Mouse (Mus musculus) hindbrain, embryonic 13.5 days (tissue): ENCODE results near the gene Tbc1d24. TPM values are rescaled to one million over a fixed set of nuclear protein-coding genes. Genes with fewer than 3 reads are reported as not detected.

Experiments used
- ATAC-seq: fragments of 200-750 bp; cut with Nextera tagmentation; 2 replicates; pipeline ENCODE4 v1.8.0; 2017; ENCODE audit warnings: moderate TSS enrichment; ENCODE audit not compliant: low FRiP score
- H3K27ac ChIP-seq: fragments of 300-500 bp; sonication (generic); 2 replicates; pipeline ENCODE4 v1.5.1; 2015; ENCODE audit warnings: inconsistent platforms, mild to moderate bottlenecking, moderate library complexity
- H3K27me3 ChIP-seq: fragments of 300-500 bp; sonication (generic); 2 replicates; pipeline ENCODE4 v1.6.1; 2015; ENCODE audit warnings: mild to moderate bottlenecking, inconsistent platforms
- H3K36me3 ChIP-seq: fragments of 300-500 bp; sonication (generic); 2 replicates; pipeline ENCODE4 v1.6.1; 2015; ENCODE audit warnings: mild to moderate bottlenecking, inconsistent platforms
- H3K4me1 ChIP-seq: fragments of 300-500 bp; sonication (generic); replicated peaks from 2 replicates; pipeline ENCODE4 v1.6.1; 2015; ENCODE audit warnings: inconsistent platforms
- H3K4me2 ChIP-seq: fragments of 300-500 bp; sonication (generic); 2 replicates; pipeline ENCODE4 v1.6.1; 2015; ENCODE audit warnings: inconsistent platforms, mild to moderate bottlenecking, moderate library complexity
- H3K4me3 ChIP-seq: fragments of 300-500 bp; sonication (generic); 2 replicates; pipeline ENCODE4 v1.5.1; 2015; ENCODE audit warnings: mild to moderate bottlenecking, inconsistent platforms
- H3K9ac ChIP-seq: fragments of 300-500 bp; sonication (generic); 2 replicates; pipeline ENCODE4 v1.6.1; 2015; ENCODE audit warnings: mild to moderate bottlenecking, inconsistent platforms
- H3K9me3 ChIP-seq: fragments of 300-500 bp; sonication (generic); 2 replicates; pipeline ENCODE4 v1.6.1; 2016; ENCODE audit warnings: inconsistent platforms
- WGBS: fragments of 180-500 bp; shearing (Covaris S2); methylation state at CpG from one replicate; pipeline ENCODE4 v1.1.7; 2015; 5-methylcytosine and 5-hydroxymethylcytosine counted together
- polyA plus RNA-seq: library from polyadenylated mRNA; unstranded; fragments of >200 nt; fragmentation: Nextera tagmentation; extraction: Ambion mirVana; gene quantifications from 2 replicates; pipeline ENCODE4 v1.2.1, GENCODE M21; 2015

Tbc1d24 gene
- polyA plus RNA-seq, 1 experiment from 2014 or later: 24.4 TPM

DNA sequence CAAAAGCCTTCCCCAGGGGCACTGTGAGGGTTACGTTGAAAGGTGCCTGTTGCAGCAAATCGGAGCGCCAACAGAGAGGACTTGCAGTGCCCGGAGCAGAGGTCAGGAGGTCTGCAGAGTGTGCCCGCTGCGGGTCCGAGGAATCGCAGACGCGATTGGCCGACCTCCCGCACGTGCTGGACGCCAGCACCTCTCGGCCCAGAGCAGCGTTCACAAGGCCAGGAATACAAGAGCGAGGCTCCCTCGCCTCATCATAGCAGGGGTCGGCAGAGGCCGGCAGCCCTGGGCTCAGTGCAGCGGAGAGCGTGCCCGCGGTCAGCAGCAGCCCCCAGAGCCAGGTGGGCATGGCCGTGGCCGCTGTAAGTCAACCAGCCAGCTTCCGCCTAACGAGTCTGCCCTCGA, 3.3 kb upstream of the Tbc1d24 start:
- ATAC-seq: no peak

DNA sequence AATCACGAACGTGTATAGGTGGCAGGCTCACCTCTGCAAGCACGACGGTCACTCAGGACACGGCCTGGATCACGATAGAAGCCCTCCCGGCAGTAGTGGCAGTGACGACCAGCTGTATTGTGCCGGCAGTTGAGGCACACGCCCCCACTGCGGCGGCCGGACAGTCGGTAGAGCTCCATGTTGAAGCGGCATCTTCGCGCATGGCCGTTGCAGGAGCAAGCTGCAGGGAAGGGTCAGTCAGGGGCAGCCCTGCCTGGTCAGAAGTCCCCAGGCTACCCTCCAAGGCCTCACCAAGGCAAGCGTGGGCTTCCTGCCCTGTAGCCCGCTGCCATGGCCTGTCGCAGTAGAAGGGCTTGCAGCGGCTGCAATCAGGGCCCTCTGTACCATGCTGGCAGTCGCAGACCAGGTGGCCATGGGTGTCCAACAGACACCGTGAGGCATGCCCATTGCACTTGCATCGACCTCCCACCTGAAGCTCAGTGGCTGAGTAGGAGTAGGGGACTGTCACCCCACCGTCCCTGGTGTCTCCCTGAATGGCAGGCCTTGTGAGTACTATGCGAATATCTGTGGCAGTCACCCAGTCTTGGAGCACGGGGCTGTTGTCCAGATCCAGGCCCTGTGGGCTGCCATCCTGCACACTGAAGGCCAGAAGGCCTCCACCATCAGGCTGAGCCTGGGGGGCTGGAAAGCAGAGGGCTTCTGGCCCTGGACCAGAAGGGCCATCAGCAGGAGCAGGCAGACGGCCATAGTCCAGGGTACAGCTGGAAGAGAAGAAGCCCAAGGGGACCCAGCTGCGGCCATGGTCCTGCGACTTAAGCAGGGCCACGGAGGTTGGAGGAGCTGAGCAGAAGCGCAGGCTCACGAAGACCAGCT, 2.6 kb upstream of the Tbc1d24 start:
- Histone ChIP-seq H3K9ac (peak overlapping the region; percentile 81), H3K27ac (peak overlapping the region; percentile 80; the same call in 1 of the 2 replicates), H3K27me3 (peaks cover 32% of the 10 kb centered on the region), H3K4me3 (peak overlapping the region; percentile 75), H3K36me3 (no peaks in the 10 kb centered on the region), H3K9me3 (no peaks in the 10 kb centered on the region), H3K4me1 (peaks cover 90% of the 10 kb centered on the region), H3K4me2 (peak overlapping the region; percentile 92)
- ATAC-seq: no peak
- WGBS: 54% methylated on average over 34 of the region's 34 CpGs

More for the DNA sequence above, 3.3 kb upstream of the Tbc1d24 start:
- peaks cover 32% of the 10 kb centered on the region for H3K27me3 ChIP-seq
- H3K4me2 ChIP-seq: peak overlapping the region; percentile 92
- H3K4me3 ChIP-seq: peak overlapping the region; percentile 75
- no peaks in the 10 kb centered on the region for H3K36me3 ChIP-seq
- 2% methylated on average over 29 of the region's 29 CpGs for WGBS
- H3K27ac ChIP-seq: peak overlapping the region; percentile 80
- H3K4me1 ChIP-seq: peaks cover 84% of the 10 kb centered on the region
- no peaks in the 10 kb centered on the region for H3K9me3 ChIP-seq
- H3K9ac ChIP-seq: peak overlapping the region; percentile 81

DNA sequence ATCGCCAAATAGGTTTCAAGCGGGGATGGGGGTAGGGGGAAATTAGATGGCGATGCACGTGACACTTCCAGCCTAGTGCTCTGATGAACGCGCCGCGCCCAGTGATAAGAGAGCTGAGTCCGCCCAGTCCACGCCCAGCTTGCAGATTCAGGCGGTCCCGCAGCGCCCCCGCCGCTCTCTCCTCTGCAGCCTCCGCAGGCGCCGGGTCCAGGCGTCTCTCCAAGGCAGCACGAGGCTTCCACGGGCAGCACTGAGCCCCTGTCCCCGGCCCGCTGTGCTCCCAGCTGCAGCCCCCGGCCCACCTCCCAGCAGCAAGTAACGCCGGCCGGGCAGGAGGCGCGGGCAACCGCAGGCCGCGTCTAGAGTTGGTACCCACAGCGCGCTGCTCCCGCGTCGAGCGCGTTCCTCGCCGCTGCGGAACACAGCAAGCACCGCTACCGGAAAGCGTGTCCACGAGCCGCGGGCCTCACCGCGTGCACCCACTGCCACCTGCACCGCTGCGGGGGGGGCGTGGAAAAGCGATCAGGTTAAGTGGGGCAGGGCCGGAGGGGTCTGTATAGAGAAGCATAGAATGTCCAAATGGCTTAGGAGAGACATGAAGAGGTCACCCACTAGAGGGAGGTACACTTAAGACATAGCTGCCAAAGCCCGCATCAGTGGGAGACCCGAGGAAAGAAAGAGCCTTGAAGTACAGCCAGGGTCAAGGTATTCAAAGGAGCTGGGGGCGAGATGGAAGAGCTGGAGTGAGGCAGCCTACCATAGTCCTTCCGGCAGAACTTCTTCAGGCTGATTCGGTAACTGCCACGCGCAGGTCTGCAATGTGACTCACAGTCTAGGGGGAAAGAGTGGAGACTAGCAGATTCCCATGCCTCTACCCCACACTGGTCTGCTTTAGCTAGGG, 1.3 kb upstream of the Tbc1d24 start:
- H3K27me3 ChIP-seq: peaks cover 32% of the 10 kb centered on the region
- peak overlapping the region; percentile 87 for H3K9ac ChIP-seq
- H3K36me3 ChIP-seq: no peaks in the 10 kb centered on the region
- H3K4me2 ChIP-seq: peak overlapping the region; percentile 92
- H3K4me1 ChIP-seq: peaks cover 90% of the 10 kb centered on the region
- 6% methylated on average over 62 of the region's 62 CpGs for WGBS
- H3K27ac ChIP-seq: peak overlapping the region; percentile 89
- peak; percentile 28 for ATAC-seq
- H3K9me3 ChIP-seq: no peaks in the 10 kb centered on the region
- H3K4me3 ChIP-seq: peak overlapping the region; percentile 75

DNA sequence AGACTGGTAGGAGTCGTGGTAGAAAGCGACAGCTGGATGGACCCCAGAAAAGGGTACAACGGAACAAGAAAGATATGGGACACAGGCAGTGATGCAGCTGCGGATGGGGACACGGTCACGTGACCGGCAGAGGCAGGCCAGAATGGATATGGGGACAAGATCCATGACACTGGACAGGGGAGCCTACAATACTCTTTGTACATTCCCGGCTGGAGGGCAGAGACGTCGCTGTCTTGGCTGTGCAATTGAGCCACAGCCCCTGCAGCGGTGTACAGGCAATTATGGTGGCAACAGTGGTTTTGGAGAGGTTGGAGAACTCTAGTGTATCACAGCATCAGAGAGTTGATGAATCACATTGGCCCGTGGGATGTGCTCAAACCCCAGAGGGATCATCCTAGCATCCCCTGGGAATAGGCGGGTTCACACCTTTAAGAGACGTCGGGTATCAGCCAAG, 573 bp upstream of the Tbc1d24 start:
- H3K27me3 ChIP-seq: peaks cover 31% of the 10 kb centered on the region
- H3K4me3 ChIP-seq: peak overlapping the region; percentile 75
- H3K36me3 ChIP-seq: no peaks in the 10 kb centered on the region
- 5% methylated on average over 15 of the region's 15 CpGs for WGBS
- peak overlapping the region; percentile 87 for H3K9ac ChIP-seq
- ATAC-seq: peak; percentile 21
- H3K4me1 ChIP-seq: peaks cover 85% of the 10 kb centered on the region
- peak overlapping the region; percentile 92 for H3K4me2 ChIP-seq
- H3K9me3 ChIP-seq: no peaks in the 10 kb centered on the region
- peak overlapping the region; percentile 89 for H3K27ac ChIP-seq

DNA sequence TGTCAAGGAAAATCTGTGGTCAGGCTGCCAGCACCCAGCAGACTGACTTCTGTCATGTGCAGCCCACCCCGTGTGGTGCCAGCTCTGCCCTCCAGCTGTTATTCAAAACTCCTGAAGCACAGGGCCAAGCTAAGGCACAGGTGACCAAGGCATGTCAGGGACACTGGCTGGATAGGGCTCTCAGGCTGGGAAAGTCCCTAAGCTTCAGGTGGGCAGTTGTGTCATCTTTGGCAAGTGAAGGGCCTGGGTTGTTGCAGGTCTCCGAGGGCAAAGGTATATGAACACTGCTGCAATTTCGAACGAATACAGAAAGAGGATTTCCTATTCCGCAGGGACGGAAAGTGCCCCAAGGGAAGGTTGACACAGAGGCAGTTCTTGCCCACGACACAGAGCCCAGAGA, 516 bp downstream of the Tbc1d24 start:
- Histone ChIP-seq H3K27ac (peak overlapping the region; percentile 30), H3K4me2 (peak overlapping the region; percentile 92), H3K9me3 (no peaks in the 10 kb centered on the region), H3K9ac (peak overlapping the region; percentile 87), H3K36me3 (no peaks in the 10 kb centered on the region), H3K4me3 (peak overlapping the region; percentile 75), H3K4me1 (peaks cover 77% of the 10 kb centered on the region), H3K27me3 (peaks cover 21% of the 10 kb centered on the region)
- 10% methylated on average over 7 of the region's 7 CpGs for WGBS
- ATAC-seq: no peak

DNA sequence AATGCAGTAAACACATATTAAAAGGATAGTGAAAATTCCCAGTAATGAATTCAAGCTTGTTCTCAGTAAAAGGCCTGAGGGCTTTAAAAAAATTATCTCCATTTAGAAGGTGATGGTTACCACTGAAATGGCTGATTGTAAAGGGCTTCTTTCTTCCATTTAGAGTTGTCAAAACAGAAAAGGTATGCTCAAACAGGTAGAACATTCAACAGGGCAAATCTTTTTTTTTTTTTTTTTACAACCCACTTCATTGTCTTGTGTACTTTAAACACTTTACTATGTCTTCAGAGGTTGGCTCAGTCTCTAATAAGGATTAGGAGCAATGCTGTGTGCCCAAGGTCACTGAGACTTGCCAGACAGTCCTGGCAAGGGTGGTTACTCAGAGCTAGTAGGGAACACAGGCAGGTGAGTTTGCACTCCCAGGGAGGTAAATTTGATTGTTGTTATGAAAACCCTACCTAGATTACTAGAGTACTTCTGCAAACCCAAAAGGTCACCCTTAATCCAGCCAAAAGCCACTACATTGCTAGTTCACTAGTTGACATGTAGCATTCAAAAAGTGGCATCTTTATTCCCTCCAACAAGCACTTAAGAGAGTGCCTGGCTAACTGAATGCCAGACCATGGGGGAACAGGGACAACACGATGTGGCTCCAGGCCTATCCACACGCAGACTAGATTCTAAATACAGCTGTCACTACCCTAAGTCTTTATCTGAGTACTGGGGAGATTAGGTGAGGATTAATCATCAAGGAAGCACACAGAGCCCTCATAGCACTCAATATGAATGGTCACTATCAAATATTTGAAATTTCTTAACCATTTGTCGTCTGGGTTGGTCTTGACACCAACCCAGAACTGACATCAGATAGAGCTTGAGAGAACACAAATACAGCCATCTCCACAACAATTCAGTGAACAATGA, 1.5 kb downstream of the Tbc1d24 start:
- peaks cover 69% of the 10 kb centered on the region for H3K4me1 ChIP-seq
- H3K4me3 ChIP-seq: peak overlapping the region; percentile 75
- no peak for ATAC-seq
- H3K27me3 ChIP-seq: peaks cover 21% of the 10 kb centered on the region
- peak overlapping the region; percentile 87 for H3K9ac ChIP-seq
- H3K27ac ChIP-seq: peak overlapping the region; percentile 9; the same call in 1 of the 2 replicates
- no peaks in the 10 kb centered on the region for H3K36me3 ChIP-seq
- peak overlapping the region; percentile 92 for H3K4me2 ChIP-seq
- 77% methylated on average over 3 of the region's 3 CpGs for WGBS
- no peaks in the 10 kb centered on the region for H3K9me3 ChIP-seq

DNA sequence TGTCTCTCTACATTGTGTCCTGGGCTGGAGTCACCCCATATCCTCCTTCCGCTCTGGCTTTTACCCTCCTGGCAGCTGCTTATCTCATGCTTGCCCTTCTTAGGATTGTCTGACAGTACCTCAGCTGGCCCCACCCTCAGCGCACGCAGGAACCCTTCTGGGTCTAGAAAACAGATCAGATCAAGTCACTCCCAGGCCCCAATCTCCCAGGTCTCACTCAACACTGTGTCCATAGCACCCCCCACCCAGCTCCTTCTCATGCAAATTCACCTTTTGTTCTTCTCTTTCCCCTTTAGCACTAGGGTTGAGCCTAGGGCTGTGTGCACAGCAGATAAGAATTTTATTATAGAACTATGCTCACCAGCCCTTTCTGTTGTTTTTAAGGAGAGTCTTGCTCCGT, 2.3 kb downstream of the Tbc1d24 start:
- peak overlapping the region; percentile 16; the same call in 1 of the 2 replicates for H3K4me3 ChIP-seq
- WGBS: 38% methylated on average over 4 of the region's 4 CpGs
- H3K4me1 ChIP-seq: peaks cover 61% of the 10 kb centered on the region
- ATAC-seq: no peak
- H3K27ac ChIP-seq: peak overlapping the region; percentile 9; the same call in 1 of the 2 replicates
- no peaks in the 10 kb centered on the region for H3K9me3 ChIP-seq
- no peaks in the 10 kb centered on the region for H3K36me3 ChIP-seq
- peak overlapping the region; percentile 59 for H3K9ac ChIP-seq
- peak overlapping the region; percentile 92 for H3K4me2 ChIP-seq
- peaks cover 14% of the 10 kb centered on the region for H3K27me3 ChIP-seq

DNA sequence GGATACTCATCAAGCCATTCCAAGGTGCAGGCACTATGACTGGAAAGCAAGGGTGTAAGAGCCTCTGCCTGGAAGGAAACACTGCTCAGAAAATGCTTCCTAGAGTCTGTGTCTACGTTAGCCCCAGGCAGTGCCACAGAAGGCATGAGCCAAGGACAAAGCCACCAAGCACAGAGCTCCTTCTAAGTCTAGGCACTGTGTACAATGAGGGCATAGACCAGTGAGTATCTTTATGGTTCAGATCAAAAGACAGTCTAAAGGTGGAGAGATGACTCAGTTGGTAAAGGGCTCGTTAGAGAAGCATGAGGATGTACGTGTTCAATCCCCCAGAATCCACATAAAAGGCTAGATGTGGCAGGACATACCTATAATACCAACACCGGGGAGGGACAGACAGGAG, 4.3 kb downstream of the Tbc1d24 start:
- no peak for ATAC-seq
- WGBS: 91% methylated on average over 4 of the region's 4 CpGs
- Histone ChIP-seq H3K27ac (no peak overlapping the region), H3K9ac (0 out of 2 replicates have a peak overlapping the region, but pooled peaks have one; percentile 9), H3K27me3 (0 out of 2 replicates have a peak, but pooled peaks cover under 1% of the 10 kb centered on the region), H3K4me1 (peaks cover 46% of the 10 kb centered on the region), H3K36me3 (no peaks in the 10 kb centered on the region), H3K9me3 (no peaks in the 10 kb centered on the region), H3K4me3 (no peak overlapping the region), H3K4me2 (no peak overlapping the region)

DNA sequence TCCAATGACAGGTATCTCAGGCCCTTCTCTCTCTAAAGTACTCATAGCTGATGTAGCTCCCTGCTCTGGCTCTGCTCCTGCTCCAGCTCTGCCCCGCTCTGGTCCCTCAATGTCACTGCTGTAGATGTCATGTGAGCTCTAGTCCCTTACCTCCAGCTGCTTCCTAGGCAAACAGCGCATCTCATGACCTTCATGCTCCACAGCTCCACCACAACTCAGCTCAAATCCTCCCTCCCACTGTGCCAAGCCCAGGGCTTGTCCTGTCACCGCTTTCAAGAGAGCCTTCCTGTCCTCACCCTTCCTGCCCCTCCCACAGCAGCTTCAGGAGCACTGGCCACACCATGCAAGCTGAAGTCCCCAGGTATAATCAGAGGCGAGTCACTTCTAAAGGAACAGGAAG, 5.6 kb downstream of the Tbc1d24 start:
- 81% methylated on average over 4 of the region's 4 CpGs for WGBS
- ATAC-seq: no peak
- peaks cover 38% of the 10 kb centered on the region for H3K4me1 ChIP-seq

DNA sequence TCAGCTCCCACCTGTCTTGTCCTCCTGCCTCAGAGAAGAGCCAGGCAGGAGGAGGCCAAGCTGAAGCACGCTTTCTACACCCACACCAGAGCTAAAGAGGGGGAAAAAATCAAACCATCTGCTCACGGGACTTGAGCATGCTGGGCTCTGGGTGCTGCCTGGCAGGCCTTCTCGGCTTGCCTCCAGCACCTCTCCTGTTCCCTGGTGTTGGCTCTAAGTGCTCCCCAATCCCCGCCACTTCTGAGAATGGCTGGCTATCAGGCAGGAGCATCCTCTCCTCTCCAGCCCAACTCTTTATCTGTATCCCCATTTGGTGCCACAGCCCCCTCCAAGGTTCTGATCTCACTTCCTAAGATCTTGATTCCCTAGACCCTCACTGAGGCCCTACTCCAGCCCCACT, 6.1 kb downstream of the Tbc1d24 start:
- no peaks in the 10 kb centered on the region for H3K9me3 ChIP-seq
- no peak overlapping the region for H3K4me3 ChIP-seq
- H3K27me3 ChIP-seq: no peaks in the 10 kb centered on the region
- H3K4me1 ChIP-seq: peaks cover 33% of the 10 kb centered on the region
- H3K9ac ChIP-seq: no peak overlapping the region
- no peak for ATAC-seq
- H3K4me2 ChIP-seq: no peak overlapping the region
- 83% methylated on average over 4 of the region's 4 CpGs for WGBS
- H3K27ac ChIP-seq: no peak overlapping the region
- no peaks in the 10 kb centered on the region for H3K36me3 ChIP-seq

More for the DNA sequence above, 5.6 kb downstream of the Tbc1d24 start:
- Histone ChIP-seq H3K4me3 (no peak overlapping the region), H3K27me3 (no peaks in the 10 kb centered on the region), H3K9ac (no peak overlapping the region), H3K36me3 (no peaks in the 10 kb centered on the region), H3K4me2 (no peak overlapping the region), H3K9me3 (no peaks in the 10 kb centered on the region), H3K27ac (no peak overlapping the region)

DNA sequence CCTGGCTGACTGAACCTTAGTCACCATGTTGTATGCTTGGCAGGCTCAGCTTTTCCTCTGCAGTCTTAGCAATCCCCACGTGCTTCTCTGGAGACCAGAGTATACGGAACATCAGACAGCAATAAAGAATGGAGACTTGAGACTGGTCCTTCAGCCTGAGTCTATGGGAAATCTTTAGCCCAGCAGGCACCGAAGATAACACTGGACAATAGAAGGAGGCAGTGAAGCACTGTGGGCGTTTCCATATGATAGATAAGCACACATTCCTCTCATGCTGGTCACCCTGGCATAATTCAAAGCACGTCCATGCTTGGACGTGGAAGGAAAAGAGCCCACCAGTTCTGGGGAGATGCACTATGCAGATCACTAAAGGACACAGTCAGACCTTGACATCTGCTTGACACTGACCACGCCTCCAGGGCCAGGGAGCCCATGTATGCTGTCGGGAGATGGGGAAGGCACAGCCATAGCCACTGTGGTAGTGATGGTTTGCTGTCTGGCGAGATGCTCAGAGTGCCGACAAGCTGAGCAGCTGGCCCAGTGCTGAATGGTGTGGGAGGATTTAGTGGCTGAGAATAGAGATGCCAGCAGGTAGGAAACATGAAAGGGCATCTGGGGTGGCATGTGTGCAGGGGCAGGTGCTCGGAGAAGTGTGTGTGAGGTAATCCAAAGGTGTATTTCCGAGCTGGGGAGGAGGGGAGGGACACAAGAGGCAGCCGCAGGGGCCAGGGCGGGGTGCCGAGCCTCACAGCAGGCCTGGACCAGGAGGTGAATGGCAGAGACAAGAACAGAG, 8.1 kb downstream of the Tbc1d24 start:
- no peaks in the 10 kb centered on the region for H3K9me3 ChIP-seq
- no peak for ATAC-seq
- 68% methylated on average over 15 of the region's 15 CpGs for WGBS

More for the DNA sequence above, 8.1 kb downstream of the Tbc1d24 start:
- H3K9ac ChIP-seq: peak overlapping the region; percentile 47; the same call in 1 of the 2 replicates
- H3K4me3 ChIP-seq: no peak overlapping the region
- H3K27ac ChIP-seq: no peak overlapping the region
- H3K4me1 ChIP-seq: peaks cover 19% of the 10 kb centered on the region
- no peaks in the 10 kb centered on the region for H3K36me3 ChIP-seq
- H3K27me3 ChIP-seq: no peaks in the 10 kb centered on the region
- H3K4me2 ChIP-seq: no peak overlapping the region
